Mouse (Mus musculus) cerebellum, postnatal 10 days (tissue): ENCODE results near the gene Wdhd1.
"Not testable (repeated sequence)": the region's sequence is repeated elsewhere in the genome, so short reads cannot be mapped to it uniquely, and the experiment has no call there.

Source experiments
- DNase-seq, 2 experiments: peaks; one replicate each; pipeline ENCODE4 v3.0.0; 2021; ENCODE audit warnings: mixed read lengths in 2 of 2

The Wdhd1 gene

GRCm38 (mm10) chr14:47276637-47277393 is at the start of gene Wdhd1, which contains the start of gene Socs4:
Gene Wdhd1, minus strand, starts transcription at chr14:47276857.
Gene Socs4, plus strand, starts transcription at chr14:47276931.
- DNase-seq = peak; percentile 97 to 98

DNA sequence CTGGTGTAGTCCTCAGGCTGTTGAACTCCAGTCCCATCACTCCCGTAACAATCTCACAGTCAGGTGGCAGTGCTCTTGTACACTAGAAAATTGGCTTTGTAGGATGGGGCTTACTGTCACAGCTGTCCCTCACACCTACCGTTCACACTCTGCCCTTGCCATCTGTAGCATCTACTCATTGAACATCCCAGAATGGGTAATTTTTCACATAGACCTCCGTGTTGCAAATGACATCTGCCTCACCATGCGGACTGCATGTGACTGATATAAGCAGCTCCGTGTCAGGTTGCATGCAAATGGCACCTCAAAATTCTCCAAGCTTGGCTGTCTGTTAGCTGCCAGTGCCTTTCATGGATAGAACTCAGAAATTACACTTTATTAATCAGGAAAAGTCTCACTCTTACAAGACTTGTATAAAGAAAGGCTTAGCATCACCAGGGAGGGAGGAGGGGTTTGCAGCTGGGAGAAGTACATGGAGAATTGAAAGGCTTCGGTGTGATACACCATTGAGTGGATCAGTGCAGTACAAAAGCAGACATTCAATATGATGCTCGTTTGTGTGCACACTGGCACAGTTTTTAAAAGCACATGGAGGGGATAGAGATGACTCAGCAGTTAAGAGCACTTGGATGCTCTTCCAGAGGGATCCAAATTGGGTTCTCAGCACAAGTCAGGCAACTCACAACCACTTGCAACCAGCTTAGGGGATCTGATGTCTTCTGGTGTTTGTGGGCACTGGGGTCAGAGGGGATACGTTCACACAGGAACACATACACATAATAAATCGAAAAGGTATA is 49.5 kb upstream of the Wdhd1 start:
- DNase-seq = no peak

GRCm38 (mm10) chr14:47321581-47321980 is 44.9 kb upstream of the Wdhd1 start:
- DNase-seq = not testable (repeated sequence)

DNA sequence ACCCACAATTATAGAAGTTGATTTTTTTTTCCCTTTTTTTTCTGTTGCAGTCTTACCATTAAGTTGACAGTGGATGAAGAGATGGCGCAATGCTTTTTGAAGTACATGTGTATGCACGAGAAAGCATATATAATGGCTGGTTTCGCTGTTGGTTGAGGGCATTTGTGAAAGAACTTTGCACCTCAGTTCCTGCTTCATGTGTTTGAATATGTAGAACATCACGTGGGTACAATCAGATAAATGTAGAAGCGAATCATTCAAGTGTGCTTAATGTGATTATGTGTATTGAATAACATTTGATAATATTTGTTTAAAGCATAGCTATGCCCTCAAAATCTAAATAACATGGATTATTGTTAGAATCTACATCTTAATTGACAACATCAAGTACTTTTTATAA is 42.7 kb upstream of the Wdhd1 start:
- no peak for DNase-seq

- DNase-seq = peak; percentile 31 to 55
These were observed 33.9 kb upstream of the Wdhd1 start for GRCm38 (mm10) chr14:47310342-47311181.

DNA sequence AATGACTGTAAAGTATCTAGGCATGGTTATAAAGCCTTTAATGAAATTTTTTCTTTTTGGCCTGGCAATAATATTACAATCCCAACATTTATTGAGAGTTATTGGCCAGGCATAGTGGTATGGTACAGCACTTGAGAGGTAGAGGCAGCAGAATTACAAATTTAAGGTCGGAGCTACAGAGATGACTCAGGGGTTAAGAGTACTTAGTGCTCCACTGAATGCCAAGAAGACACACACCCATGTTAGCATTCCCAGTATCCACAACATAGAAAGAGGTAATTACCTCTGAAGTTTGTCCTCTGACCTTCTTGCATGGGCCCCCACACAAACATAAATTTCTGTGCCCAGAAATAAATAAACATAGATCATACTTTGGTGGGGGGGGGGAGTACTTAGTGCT is 32.4 kb upstream of the Wdhd1 start:
- no peak for DNase-seq

- no peak for DNase-seq
These were observed 31.0 kb upstream of the Wdhd1 start for GRCm38 (mm10) chr14:47307669-47308068.

GRCm38 (mm10) chr14:47305933-47306332 is 29.3 kb upstream of the Wdhd1 start:
- DNase-seq = no peak

GRCm38 (mm10) chr14:47304814-47305405 is 28.3 kb upstream of the Wdhd1 start:
- no peak for DNase-seq

DNA sequence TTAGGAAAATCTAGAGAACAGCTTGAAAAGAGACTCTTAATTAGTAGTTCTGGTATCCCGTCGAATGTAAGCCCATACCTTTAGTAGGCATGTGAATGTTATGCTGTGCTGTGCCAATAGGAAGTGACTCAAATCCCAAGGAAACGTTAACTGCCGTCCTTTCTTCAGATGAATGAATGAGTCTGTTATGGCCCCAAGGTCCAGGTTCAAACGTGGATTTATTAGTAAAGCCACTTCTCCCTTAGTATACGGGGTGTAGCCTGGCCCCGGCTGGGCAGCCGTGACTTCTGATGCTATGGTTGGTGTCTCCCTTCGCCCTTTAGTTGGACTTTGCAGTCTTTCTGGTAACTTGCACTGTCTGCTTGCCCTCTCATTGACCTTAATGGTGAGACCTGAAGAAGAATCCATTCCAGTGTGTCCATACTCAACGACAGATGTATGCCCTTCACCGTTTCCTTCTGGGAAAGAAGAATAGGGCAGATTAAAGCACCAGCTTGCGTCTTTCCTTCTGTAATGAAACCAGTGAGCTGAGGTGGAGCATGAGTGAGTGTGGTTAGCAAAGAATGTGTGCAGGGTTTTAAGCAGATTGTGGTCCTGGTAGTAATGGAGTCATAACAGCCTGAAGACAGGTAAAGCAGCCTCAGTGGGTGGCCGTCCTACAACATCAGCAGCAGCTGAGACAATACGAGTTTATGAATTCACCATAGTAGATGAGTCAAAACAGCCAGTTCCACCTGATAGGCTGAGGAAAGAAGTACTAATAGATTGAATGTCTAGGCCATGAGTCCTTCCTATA is 26.4 kb upstream of the Wdhd1 start:
- DNase-seq = no peak

DNA sequence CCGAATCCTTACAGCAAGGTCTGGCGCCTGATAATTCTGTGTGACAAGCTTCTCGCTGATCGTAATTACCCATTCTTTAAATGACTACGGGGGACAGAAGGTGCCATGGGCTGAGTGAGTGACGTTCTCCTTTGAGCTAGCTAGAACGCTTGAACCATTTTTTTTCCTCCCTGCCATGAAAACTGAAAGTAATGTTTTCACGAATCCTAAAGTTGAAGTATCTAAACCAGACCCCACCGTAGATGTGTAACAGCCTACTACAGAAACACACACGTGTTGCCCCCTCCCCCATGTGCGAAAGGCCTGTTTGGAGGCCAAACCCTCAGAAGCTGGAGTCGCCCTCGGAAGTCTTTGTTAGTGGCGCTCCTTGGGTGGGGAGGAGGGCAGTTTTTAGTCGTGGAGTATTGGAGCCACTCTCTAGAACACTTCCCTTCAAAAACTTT is 22.2 kb upstream of the Wdhd1 start:
- peak; percentile 48 to 61 for DNase-seq

DNA sequence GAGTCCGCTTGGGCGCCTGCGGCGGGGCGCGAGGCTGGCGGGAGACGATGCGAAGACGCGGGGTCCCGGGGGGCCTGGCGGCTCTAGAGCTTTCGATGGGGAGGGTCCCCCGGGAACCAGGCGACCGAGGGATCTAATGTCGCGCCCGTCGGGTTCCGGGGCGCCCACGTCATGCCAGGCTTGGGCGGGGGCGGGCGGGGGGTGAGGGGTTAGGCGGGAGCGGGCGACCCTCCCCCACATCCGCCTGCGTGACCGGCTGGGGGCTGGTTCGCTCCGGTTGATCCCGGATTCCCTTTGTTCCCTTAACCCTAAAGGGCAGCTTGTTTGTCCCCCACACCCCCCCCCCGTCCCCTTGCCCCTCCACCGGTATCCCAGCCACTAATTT is 21.7 kb upstream of the Wdhd1 start:
- DNase-seq = no peak

GRCm38 (mm10) chr14:47297785-47298407 is 21.2 kb upstream of the Wdhd1 start, which contains the start of gene Mapk1ip1l:
Gene Mapk1ip1l, plus strand, starts transcription at chr14:47298266.
- DNase-seq = peak; percentile 97 to 98

GRCm38 (mm10) chr14:47296232-47296631 is 19.6 kb upstream of the Wdhd1 start:
- DNase-seq = no peak

DNA sequence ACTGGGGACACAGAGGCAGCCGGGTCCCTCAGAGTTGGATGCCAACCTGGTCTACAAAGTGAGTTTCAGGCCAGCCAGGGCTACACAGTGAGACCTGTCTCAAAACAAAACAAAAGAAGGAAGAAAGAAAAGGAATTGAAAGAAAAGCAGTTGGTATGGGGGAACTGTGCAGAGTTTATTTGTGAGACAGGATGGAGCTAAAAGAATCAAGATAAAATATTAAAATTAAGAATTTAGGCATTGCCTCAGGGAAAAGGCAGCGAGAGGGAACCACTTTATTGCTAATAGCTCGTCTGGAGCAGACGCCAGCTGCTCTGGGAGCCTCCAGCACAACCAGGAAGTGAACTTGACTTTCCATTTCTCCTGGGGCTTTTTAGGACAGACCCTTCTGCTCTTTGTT is 17.5 kb upstream of the Wdhd1 start:
- no peak for DNase-seq

- DNase-seq = no peak
These were observed 15.1 kb upstream of the Wdhd1 start for GRCm38 (mm10) chr14:47291772-47292171.

GRCm38 (mm10) chr14:47287021-47287420 is 10.4 kb upstream of the Wdhd1 start:
- no peak for DNase-seq

- DNase-seq = no peak
These were observed 9.6 kb upstream of the Wdhd1 start for GRCm38 (mm10) chr14:47286215-47286614.

DNA sequence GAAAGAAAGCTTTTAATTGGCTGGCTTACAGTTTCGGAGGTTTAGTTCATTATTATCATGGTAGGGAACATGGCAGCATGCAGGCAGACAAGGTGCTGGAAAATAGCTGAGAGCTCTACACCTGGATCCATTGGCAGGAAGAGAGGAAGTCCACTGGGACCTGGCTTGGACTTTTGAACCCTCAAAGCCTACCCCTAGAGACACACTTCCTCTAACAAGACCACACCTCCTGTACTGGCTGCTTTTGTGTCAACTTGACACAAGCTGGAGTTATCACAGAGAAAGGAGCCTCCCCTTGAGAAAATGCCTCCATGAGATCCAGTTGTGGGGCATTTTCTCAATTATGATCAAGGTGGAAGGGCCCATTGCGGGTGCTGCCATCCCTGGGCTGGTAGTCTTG is 8.6 kb upstream of the Wdhd1 start:
- DNase-seq = no peak

DNA sequence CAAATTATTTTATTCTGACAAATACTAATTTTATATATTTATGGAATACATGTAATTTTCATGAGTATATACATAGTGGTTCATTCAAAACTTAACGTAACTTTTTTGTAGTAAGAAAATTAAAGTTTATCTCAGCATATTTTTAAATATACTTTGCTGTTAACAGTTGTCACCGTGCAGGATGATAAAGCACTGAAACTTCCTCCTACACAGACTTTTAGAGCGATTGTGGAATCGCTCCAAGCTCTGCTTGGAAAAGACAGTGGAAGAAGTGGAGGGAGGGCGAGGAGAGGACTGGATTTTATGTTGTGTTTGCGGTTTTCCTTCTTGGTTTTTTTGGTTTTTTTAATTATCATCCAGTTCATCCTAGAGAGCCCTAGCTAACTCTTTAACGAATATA is 6.9 kb upstream of the Wdhd1 start:
- DNase-seq = no peak

GRCm38 (mm10) chr14:47281535-47281934 is 4.9 kb upstream of the Wdhd1 start:
- DNase-seq = no peak
